Mouse (Mus musculus): Measurements from ENCODE around the gene Trpm5.

DNA sequence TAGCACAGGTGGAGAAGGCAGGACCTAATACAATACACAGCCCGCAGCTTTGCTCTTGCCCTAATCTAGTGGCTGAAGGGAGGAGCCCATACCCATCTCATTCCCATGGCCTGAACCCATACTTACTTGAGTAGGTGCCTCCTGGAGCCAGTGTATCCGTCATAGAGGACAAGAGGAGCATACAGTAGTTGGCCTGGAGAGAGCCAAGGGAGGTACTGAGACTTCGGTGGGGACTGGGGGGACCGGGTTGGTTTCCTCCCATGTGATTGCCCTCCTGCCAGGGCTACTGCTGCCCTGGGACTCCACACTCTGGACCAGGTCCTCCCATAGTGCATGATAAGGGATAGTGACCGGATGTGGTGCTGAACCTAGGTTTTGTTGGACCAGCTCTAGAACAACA, 21.8 kb downstream of the Trpm5 start:
- no peak for TF ChIP-seq EP300 (IDR thresholded peaks at IDR 0.05; ENCODE audit: insufficient read depth, low read depth, low read length)
- no peak for TF ChIP-seq CTCF (IDR thresholded peaks at IDR 0.05; ENCODE audit: low read depth, low read length)
- no peak for TF ChIP-seq POLR2A (IDR thresholded peaks at IDR 0.05; ENCODE audit: insufficient read depth, low read length)

All from ES-Bruce4 (cell line).